Mouse (Mus musculus) intestine, embryonic 16.5 days (tissue): Measurements from ENCODE around the gene Ctss. TPM values are rescaled to one million over a fixed set of nuclear protein-coding genes. Genes with fewer than 3 reads are reported as not detected.

Experiments
- ATAC-seq: fragments of 200-750 bp; cut with Nextera tagmentation; 2 replicates; pipeline ENCODE4 v1.8.0; 2017; ENCODE audit warnings: moderate TSS enrichment, moderate library complexity
- H3K27ac ChIP-seq: fragments of 300-500 bp; sonication (generic); 2 replicates; pipeline ENCODE4 v1.5.1; 2014; ENCODE audit warnings: mild to moderate bottlenecking, low read length
- H3K27me3 ChIP-seq: fragments of 300-500 bp; sonication (generic); replicated peaks from 2 replicates; pipeline ENCODE4 v1.6.1; 2014; ENCODE audit warnings: low read length, control low read depth, mixed read lengths; ENCODE audit not compliant: control insufficient read depth, insufficient read depth
- H3K36me3 ChIP-seq: fragments of 300-500 bp; sonication (generic); 2 replicates; pipeline ENCODE4 v1.6.1; 2014; ENCODE audit warnings: low read length, control low read depth; ENCODE audit not compliant: control insufficient read depth, insufficient read depth
- H3K4me1 ChIP-seq: fragments of 300-500 bp; sonication (generic); 2 replicates; pipeline ENCODE4 v1.6.1; 2014; ENCODE audit warnings: low read length, control low read depth, mixed read lengths; ENCODE audit not compliant: control insufficient read depth, insufficient read depth
- H3K4me2 ChIP-seq: fragments of 300-500 bp; sonication (generic); 2 replicates; pipeline ENCODE4 v1.6.1; 2014; ENCODE audit warnings: low read depth, low read length, control low read depth
- H3K4me3 ChIP-seq: fragments of 300-500 bp; sonication (generic); 2 replicates; pipeline ENCODE4 v1.5.1; 2014; ENCODE audit warnings: mild to moderate bottlenecking, low read length
- H3K9ac ChIP-seq: fragments of 300-500 bp; sonication (generic); 2 replicates; pipeline ENCODE4 v1.6.1; 2014; ENCODE audit warnings: low read depth, low read length
- H3K9me3 ChIP-seq: fragments of 300-500 bp; sonication (generic); 2 replicates; pipeline ENCODE4 v1.6.1; 2016; ENCODE audit warnings: low read length, control low read depth; ENCODE audit not compliant: control insufficient read depth
- WGBS: fragments of 180-500 bp; shearing (Covaris S2); extraction: QIAGEN DNeasy Blood & Tissue Kit; methylation state at CpG from one replicate; pipeline ENCODE4 v1.1.7; 2014; 5-methylcytosine and 5-hydroxymethylcytosine counted together
- polyA plus RNA-seq: library from polyadenylated mRNA; unstranded; fragments of >200 nt; fragmentation: Nextera tagmentation; extraction: Ambion mirVana; gene quantifications from 2 replicates; pipeline ENCODE4 v1.2.1, GENCODE M21; 2015

Gene Ctss
- polyA plus RNA-seq, 1 experiment from 2014 or later = 33.5 TPM

- Histone ChIP-seq H3K9ac (no peak overlapping the region), H3K4me2 (no peak overlapping the region), H3K4me1 (peaks cover 5% of the 10 kb centered on the region), H3K4me3 (no peak overlapping the region), H3K9me3 (no peaks in the 10 kb centered on the region), H3K36me3 (no peaks in the 10 kb centered on the region), H3K27ac (no peak overlapping the region; the same call in 1 of the 2 replicates), H3K27me3 (no peaks in the 10 kb centered on the region)
- ATAC-seq = peak; percentile 86
Observed at GRCm38 (mm10) chr3:95598734-95599133, 72.1 kb downstream of the Ctss start.

DNA sequence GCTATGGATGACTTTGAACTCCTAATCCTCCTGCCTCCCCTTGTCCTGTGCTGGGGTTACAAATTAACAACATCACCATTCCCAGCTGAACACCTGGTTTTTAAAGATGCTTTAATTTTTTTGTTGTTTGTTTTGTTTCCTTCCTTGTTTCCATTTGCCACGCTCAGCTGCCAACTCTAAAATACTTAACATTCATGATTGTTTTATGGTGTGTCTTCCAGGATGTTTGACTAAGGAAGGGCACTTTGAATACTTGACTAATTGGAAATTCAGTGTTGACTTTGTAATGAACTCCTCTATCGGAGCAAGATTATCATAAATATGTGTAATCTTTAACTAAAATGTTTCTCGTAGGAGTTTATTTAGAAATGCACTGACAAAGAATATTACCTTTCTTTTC is 74.7 kb downstream of the Ctss start:
- no peak overlapping the region for H3K9ac ChIP-seq
- 48% methylated on average over 3 of the region's 3 CpGs for WGBS
- no peak overlapping the region for H3K4me2 ChIP-seq
- peak overlapping the region; percentile 87 for H3K27ac ChIP-seq
- H3K9me3 ChIP-seq = no peaks in the 10 kb centered on the region
- peaks cover 7% of the 10 kb centered on the region for H3K4me1 ChIP-seq
- H3K4me3 ChIP-seq = no peak overlapping the region
- H3K36me3 ChIP-seq = peaks cover 3% of the 10 kb centered on the region; the same call in 1 of the 2 replicates
- no peaks in the 10 kb centered on the region for H3K27me3 ChIP-seq
- peak; percentile 57; the same call in 1 of the 2 replicates for ATAC-seq

Other genes starting within 250 kb of the Ctss start
- 39.8 and 41.4 TPM in 2 replicates for gene Mindy1, start 245.4 kb upstream of the Ctss start, polyA plus RNA-seq
- 15.0 and 16.1 TPM in 2 replicates for gene Prune1, start 244.7 kb upstream of the Ctss start, polyA plus RNA-seq
- gene Anxa9, start 219.6 kb upstream of the Ctss start, polyA plus RNA-seq = 1.9 and 2.0 TPM in 2 replicates
- 165 and 168 TPM in 2 replicates for gene Cers2, start 212.0 kb upstream of the Ctss start, polyA plus RNA-seq
- gene Setdb1, start 169.6 kb upstream of the Ctss start, polyA plus RNA-seq = 24.6 and 24.8 TPM in 2 replicates
- gene 4930558C23Rik, start 123.9 kb upstream of the Ctss start, polyA plus RNA-seq = not detected in 2 replicates
- 30.8 and 31.9 TPM in 2 replicates for gene Arnt, start 92.4 kb upstream of the Ctss start, polyA plus RNA-seq
- 8.0 and 8.7 TPM in 2 replicates for gene Ctsk, start 27.5 kb upstream of the Ctss start, polyA plus RNA-seq
- 0.10 TPM in 1 of 2 replicates, not detected in the other for gene Hormad1, start 32.9 kb downstream of the Ctss start, polyA plus RNA-seq
- 42.6 and 44.3 TPM in 2 replicates for gene Golph3l, start 62.1 kb downstream of the Ctss start, polyA plus RNA-seq
- gene Ensa, start 98.2 kb downstream of the Ctss start, polyA plus RNA-seq = 67.3 and 69.9 TPM in 2 replicates
- gene Mcl1, start 132.0 kb downstream of the Ctss start, polyA plus RNA-seq = 14.7 and 17.0 TPM in 2 replicates
- gene Adamtsl4, start 161.1 kb downstream of the Ctss start, polyA plus RNA-seq = 2.5 and 3.2 TPM in 2 replicates
- 15.3 and 17.8 TPM in 2 replicates for gene Ecm1, start 212.8 kb downstream of the Ctss start, polyA plus RNA-seq
- 56.3 and 58.9 TPM in 2 replicates for gene Tars2, start 233.4 kb downstream of the Ctss start, polyA plus RNA-seq